Mouse (Mus musculus) brain, adult 2 months (tissue): Measurements from ENCODE around the gene Gm17657.

Source experiments
- DNase-seq: peaks from one replicate; pipeline ENCODE4 v3.0.0; 2011; ENCODE audit warnings: low read depth, low spot score

The Gm17657 gene

DNA sequence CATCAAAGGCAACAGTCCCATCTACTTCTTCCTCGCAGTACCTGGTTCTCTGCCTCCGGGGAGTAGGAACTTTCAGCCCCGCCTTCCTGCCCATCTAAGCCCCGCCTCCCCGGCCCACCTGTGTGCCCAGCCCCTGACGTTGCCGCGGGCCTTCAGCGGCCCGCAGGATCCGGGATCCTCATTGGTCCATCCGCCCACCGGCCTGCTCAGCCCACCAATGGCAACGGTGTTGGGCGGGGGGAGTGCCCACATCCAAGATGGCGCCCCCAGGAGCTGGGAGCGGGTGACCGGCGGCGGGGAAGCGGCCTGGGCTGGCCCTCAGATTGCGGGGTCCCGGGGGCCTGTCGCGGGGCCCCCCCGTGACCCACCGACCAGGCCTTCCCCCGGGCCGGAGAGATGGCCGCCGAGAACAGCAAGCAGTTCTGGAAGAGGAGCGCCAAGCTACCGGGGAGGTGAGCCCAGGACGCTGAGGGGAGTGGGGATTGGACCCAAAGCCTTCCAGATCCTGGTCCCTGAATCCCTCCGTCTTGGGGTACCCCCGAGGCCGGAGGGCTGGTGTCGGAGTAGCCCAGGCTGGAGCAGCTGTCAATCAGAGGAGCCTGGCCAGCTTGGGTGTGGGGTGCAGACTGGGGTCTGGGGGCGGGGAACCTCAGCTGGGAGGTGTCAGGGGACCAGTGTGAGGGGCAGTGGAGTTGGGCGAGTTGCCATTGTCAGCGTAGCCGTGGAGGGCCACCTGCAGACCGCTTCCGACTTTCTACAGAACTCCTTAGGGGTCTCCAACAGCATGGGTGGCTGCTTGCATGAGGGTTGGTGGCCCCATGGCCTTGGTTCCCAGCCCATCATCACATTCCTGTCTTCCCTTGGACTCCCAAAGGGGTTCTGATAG is at the start of gene Gm17657, which contains the start of gene Tbc1d22b:
Gene Gm17657, minus strand, starts transcription at position 96 of the 886 bp plus-strand sequence.
Gene Tbc1d22b, plus strand, starts transcription at position 243 of the 886 bp plus-strand sequence.
- DNase-seq = peak; percentile 98

DNA sequence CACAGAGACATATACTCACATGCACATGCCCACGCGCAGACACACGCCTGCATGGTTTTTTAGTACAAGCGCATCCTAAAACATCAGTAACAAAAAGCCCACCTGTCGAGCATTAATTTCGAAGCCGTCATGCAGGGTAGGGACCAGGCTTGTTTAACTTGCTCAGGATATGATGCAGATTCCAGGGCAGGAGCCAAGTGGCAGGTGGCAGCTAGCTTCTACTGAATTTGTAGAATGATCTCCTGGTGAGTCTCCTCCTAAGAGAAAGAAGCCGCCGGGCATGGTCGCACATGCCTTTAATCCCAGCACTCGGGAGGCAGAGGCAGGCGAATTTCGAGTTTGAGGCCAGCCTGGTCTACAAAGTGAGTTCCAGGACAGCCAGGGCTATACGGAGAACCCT is 49.6 kb upstream of the Gm17657 start:
- peak; percentile 71 for DNase-seq

DNA sequence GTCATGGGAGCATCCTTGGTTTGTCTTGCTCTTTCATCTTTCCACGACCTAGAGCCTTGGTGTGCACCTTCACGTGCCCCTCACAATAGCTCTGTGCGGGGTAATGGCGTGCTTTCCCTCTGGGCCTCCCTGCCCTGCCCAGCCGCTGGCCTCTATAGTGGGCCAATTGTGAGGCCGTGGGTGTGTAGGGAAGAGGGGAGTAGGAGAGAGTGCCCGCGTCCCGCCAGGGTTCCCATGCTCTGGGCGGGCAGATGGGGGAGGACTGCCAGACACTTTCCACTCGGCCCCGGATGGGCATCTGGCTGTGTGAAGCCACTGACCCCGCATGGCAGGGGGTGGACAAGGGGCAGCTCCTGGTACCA is 47.3 kb upstream of the Gm17657 start:
- DNase-seq = no peak

DNA sequence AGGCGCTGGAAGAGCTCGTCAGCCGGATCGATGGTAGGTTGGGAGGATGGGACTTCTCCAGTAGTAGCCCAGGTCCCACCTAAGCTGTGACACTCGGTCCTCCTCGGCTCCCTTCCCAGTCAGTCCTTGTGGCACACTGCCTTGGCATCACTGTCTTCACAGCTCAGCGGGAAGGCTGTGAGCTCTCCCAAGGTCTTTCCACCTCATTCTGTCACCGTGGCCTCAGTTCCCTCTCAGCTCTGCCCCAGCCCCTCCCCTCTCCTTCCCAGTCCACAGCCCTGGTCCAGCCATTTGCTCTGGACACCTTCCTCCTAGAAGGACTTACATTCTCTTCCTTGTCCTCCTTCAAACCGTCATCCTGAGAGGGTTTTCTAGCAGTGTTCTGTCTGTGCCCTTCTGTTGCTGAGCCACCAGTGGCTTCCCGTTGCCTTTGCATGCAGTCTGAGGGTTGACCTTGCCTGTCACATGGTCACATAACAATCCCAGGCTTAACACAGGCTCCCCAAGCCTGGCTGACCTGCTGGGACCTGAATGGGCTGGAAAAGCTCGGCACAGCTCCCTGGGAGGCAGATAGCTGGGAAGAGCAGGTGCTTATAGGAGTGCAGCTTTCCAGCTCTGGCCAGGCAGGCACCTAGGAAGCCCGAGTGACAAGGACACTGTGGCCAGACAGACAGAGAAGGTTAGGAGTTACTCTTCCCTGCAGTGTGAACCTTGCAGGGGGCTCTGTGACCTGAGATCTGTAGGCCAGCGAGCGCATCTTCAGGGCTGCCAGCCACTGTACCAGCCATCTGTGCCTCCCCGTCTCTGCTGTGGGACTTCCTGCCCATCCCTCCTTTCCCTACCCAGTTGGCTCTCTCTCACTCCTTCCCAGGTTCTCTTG is 46.7 kb upstream of the Gm17657 start:
- DNase-seq = peak; percentile 87

DNA sequence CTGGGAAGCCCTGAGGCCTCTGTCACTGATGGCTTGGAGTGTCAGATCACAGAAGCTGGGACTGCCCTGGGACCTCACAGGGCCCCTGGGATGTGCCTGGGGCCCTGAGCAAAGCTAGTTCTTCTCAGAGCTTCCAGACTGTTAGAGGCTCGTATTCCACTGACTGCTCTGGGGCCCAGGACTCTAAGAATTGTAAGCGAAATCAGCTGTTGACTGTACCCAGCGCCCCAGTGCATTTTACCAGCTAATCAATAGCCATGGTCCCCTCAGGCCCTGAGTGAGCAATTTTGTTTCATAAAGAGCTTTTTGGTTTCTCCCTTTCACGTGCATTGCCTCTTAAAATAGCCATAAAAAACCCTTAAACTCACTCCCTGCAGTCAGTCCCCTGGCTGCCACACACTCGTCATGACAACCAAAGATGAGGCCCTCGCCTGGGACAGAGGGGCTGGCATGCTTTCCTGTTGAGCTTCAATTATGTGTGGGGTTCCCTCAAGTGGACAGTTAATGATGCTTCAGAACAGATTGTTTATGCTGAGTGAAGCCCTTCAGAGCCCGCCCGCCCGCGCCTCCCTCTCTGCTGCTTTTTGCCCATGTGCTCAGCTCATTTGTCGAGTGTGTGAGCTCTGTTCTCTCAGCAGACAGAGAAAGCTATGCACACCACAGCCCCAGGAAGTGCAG is 39.9 kb upstream of the Gm17657 start:
- DNase-seq = peak; percentile 35

DNA sequence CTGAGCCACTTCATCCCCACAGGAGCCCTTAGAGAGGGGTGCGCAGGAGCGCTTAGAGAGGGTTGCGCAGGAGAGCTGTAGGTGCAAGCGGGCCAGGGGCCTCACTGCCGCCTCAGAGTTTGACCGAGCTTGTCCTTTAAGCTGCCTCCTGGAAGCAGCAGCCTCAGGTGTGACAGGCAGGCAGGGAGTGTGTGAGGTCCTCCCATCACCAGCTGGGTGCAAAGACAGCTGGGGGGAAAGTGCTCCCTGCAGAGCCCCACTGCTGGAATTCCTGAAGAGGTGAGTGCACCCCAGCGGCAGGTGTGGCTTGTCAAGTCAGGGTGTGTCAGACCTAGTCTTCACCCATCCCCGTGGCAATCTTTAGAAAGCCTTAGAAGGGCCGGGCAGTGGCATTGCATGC is 37.5 kb upstream of the Gm17657 start:
- DNase-seq = no peak

DNA sequence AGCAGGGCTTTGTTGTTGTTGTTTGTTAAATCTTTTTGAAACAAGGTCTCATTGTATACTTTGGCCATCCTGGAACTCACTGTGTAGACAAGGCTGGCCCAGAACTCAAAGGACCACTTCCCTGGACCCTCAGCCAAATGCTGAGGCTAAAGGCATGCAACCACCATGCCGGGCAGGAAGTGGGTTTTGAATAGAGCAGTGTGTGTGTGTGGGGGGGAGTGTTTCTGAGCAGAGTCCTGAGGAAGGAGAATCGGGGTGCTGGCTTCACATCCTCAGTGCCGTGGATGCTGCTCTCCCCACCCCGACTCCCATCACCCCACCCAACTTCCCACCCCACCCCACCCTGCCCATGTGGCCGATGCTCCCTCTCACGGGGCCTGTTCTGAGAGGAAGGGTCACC is 36.0 kb upstream of the Gm17657 start:
- DNase-seq = no peak

DNA sequence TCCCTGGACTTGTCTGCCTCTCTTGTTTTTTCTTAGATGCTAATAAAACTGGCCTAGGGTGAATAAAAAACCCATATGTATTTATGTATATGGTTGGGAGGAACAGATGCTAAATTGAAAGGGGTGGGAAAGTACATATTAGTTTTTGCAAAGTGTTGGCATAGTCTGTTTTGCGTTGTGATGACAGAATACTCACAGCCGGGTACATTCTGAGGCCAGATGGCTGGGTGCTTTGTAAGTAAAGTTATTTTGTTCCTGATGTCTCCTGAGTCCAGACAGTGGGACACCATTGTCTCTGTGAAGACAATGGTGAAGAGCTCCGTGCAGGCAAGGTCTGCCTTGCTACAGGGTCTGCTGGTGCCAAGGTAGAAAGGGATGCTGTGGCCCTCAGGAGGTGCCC is 35.3 kb upstream of the Gm17657 start:
- DNase-seq = peak; percentile 49

DNA sequence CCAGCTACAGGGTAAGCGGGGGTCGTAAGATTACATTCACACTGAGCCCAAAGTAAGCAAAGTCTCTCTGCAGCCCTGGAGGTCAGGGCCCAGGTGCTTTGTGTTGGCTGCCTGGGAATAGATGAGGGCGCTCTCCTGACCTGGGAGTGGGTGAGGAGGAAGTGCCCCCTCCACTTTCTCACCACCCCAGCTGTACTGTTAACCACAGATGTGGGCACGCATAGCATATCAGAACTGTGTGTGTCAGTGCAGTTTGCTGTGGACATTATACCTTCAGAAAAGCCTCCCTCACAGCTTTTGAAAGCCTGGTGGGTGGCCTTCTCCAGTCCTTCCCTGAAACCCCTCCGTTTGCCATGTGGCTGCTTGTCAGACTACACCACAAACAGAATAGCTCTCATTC is 34.9 kb upstream of the Gm17657 start:
- DNase-seq = no peak

DNA sequence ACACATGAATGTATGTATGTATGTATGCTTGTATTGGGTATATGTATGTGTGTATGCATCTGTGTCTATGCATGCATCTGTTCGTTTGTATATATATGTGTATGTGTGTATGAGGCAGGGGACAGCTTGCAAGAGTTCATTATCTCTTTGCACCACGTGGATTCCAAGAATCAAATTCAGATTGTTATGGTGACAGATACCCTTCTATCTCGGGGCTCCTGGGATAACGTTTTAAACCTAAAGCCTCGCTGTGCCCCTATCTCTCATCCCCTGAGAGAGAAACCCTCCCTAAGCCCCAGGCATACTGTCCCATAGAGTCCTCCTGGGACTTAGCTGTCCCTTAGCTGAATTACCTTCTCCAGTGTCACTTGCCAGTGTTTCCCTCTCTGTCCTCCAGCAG is 34.1 kb upstream of the Gm17657 start:
- DNase-seq = no peak

DNA sequence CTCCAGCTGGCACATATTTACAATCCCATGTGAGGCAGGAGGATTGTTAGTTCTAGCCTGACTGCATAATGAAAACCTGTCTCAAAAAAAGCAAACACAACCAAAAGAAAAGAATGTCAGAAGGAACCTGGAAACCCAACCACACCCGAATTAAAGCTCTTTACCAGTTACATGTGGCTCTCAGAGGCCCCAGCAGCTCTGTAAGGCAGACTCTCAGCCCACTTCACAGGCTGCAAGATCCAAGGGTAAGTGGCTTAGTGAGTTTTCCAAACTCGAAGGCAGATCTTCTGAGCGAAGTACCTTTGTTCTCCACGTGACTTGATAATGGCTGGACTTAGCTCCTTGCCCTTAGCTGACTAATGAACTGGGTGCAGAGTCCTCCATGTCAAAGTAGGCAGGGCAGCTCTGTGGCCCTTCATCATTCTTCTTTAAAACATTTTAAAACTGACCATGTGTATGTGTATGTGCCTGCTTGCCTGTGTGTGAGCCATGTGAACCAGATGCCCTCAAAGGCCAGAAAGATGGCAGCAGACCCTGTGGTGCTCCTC is 30.2 kb upstream of the Gm17657 start:
- no peak for DNase-seq

DNA sequence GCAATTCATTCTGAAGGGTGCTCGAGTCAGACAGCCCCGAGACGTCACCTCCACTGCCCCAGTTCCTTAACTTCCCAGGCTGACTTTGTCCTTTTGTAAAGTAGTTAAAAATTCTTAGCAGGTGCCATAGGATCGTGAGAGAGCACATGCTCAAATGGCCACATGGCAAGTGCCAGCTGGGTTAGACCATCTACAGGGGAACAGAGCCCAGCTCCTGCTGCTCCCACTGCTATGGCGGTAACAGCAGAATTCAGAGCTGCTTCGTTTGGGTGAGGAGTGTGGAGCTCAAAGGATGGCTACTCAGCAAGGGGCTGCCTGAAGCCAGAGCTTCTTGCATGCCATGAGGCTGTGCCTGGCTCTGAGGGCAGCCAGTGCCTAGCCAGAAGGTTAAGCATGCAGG is 20.4 kb upstream of the Gm17657 start:
- peak; percentile 46 for DNase-seq

DNA sequence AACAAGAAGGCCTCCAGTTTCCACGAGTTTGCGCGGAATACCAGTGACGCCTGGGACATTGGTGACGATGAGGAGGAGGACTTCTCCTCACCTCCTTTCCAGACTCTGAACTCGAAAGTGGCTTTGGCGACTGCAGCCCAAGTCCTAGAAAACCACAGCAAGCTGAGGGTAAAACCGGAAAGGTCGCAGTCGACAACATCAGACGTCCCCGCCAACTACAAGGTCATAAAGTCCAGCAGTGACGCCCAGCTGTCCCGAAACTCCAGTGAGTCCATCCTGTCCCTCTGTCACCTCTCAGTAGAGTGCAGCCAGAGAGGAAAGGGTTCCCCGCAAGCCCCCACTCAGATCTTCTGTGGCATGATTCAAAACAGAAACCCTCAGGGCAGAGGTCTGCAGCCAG is 19.0 kb upstream of the Gm17657 start:
- DNase-seq = no peak

DNA sequence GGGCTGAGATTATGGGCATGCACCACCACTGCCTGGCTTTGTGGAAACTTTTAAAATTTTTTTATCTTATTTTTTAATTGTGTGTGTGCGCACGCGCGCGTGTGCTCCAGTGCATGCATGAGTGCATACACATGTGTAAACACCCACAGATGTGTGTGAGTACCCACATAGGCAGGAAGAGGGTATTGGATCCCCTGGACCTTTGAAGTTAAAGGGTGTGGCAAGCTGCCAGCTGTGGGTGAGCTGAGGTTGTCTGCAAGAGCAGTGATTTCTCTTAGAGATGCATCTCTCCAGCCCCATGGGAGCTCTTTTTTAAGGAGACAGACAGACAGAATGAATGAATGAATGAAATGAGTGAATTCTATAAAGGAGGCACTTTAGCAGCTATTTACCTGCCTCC is 16.1 kb upstream of the Gm17657 start:
- no peak for DNase-seq

DNA sequence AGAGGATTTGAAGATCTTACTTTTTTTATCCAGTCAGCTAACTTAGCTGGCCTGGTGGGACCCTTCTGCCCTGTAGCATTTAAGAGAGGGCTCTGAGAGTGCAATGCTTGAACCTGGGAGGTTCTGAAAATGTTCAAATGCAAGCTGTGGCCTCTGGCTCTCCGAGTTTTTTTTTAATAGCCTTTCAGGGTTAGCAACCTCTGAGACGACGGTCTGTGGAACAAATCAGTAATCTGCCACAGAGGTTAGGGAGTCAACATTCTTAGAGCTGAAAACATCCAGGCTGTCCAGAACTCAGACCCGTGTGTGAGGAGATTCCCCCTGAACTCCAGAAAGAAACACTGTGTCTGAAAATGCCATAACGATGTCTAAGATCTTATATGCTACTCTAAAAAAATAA is 9.0 kb upstream of the Gm17657 start:
- no peak for DNase-seq

DNA sequence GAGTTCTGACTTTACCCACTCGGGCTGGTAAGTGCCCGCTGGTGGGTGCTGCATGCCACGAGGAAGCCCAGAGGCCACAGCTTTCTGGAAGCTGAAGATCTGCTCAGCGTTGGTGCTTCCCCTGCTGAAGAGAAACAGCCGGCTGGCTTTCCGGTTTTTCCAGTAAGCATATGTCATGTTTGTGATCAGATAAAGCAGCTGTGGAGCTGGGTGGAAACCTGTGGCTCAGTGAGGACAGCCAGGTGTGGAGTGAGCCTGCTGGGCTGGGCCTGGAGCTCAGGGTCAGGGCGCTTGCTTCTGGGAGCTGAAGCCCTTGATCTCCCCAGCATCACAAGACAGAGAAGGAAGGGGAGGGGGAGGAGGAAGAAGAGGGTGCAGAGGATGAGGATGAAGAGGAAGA is 7.5 kb upstream of the Gm17657 start:
- no peak for DNase-seq

DNA sequence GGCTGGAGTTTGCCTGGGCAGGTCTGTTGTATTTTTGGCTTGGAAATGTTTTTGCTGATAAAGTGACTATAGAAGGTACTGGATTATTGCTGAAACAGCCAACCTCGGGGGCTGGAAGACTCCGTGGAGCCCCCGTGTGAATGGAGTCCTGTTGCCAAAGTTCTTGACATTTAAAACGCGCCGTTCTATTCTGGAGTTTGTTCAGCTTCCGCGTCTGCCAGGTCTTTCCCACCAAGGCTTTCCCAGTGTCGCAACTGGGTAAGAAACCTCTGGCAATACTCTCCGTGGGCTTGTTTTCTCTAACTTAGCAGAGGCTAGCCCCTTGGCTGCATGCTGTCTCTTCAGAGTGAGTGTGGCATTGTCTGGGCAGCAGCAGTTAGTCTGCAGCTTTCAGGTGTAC is 7.0 kb upstream of the Gm17657 start:
- no peak for DNase-seq

DNA sequence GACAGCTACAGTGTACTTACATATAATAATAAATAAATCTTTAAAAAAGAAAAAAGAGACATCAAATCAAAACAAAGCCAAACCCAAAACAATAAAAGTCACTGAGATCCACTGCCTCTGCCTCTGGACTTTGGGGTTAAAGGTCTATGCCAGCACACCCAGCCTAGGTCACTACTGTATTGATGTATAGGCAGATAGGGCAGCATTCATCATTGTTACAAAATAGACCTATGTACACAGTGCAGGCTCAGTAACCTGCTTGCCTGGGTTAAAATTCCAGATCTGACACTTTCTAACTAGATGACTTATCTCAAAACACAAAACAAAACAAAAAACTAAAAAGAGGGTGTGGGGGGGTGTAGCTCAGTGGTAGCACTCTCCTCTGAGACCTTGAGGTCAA is 4.7 kb upstream of the Gm17657 start:
- DNase-seq = no peak

DNA sequence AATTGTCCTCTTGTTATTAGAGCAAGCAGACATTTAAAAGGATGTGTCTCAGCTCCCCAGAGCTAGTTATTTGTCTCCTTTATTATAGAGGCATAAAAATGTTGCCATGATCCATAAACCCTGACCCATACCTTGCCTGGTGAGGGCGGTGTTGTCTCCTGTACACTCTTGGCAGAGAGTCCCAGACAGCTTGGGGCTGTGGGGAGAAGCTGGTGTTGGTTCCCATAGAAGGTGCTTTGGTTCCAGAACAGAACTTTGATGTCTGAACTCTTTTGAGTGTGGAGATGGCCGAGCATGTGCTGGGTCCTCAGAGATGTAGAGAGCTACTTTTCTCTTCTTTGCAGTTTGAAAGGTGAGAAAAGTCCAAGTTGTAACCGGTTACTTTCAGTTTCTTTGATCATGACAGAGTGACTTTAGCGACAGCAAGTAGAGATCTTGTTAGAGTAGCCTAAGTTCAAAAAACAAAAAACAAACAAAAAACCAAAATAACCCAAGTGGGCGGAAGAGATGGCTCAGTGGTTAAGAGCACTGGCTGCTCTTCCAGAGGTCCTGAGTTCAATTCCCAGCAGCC is 2.8 kb upstream of the Gm17657 start, which contains the start of gene Tmem217:
Gene Tmem217, minus strand, starts transcription at position 224 of the 571 bp plus-strand sequence.
- DNase-seq = no peak

DNA sequence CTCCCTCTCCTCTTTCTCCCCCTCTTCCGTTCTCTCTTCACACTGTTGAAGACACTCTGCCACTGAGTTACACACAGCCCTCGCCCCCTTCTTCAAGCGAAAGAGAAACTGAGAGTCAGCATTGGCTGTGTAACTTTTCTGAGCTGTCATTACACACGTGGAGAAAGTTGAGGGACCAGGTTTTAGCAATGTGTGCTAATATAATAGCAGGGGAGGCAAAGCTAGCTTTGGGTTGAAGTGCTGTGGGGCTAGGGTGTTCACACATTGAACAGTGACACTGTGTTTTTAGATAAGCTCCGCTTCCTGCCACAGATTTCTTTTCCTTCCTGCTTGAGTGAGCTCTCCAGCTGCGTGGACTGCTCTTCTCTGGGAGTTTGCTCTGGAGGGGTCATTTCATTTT is 1.6 kb upstream of the Gm17657 start:
- DNase-seq = no peak

DNA sequence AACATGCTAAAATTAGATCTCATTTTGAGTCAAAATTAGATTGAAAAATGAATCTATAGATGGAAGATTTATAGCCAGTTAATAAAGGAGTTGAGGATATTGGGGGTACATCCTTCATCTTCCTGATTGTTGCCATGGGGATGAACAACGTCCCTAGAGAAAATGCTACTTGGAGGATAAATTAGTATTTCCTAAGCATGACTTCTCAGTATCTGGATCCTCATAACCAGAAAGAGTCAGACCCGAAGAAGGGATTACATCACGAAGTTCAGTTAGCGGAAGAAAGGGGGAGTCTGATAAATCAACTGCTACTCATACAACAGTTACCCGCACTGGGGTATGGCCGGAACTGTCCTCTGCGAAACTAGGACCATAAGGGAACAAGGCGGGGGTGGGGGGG is 444 bp downstream of the Gm17657 start:
- DNase-seq = no peak
